Mouse (Mus musculus) kidney, adult 2 months (tissue): ENCODE measurements around the gene Cygb.

Experiments used
- CTCF ChIP-seq: fragments of 200-500 bp; conservative IDR thresholded peaks from 2 replicates; pipeline ENCODE4 v1.5.1; 2011; ENCODE audit warnings: low read depth, mild to moderate bottlenecking, control low read depth, low read length, moderate library complexity, mixed read lengths; ENCODE audit not compliant: insufficient read depth, insufficient read length
- POLR2A ChIP-seq: fragments of 200-500 bp; IDR thresholded peaks from one replicate; pipeline ENCODE4 v1.6.1; 2011; ENCODE audit warnings: low read depth, low read length, control low read depth

DNA sequence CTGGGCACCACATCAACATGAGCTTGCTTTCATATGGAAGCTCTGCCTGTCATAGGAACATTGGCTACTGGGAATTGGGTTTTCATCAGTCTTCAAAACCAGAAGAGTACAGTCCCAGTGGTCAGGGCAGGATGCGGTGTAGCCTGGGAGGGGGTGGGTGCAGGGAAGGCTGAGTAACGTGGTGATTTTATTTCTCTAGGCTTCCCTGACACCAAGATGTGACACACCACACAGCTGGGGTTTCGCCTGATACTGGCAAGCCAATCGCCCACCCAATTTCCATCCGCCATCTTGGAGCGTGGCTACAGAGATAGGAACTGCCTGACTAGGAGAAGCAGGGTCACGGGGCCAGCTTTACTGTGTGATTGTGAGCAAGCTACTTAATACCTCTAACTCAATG is 35.4 kb downstream of the Cygb start:
- no peak for TF ChIP-seq CTCF
- no peak for TF ChIP-seq POLR2A
